Mouse (Mus musculus) gastrocnemius, adult 2 months (tissue): ENCODE results near the gene Barhl1. TPM values are rescaled to one million over a fixed set of nuclear protein-coding genes. Genes with fewer than 3 reads are reported as not detected.

Experiments used
- DNase-seq: peaks from one replicate; pipeline ENCODE4 v3.0.0; 2022
- H3K27ac ChIP-seq: fragments of 200-600 bp; 2 replicates; pipeline ENCODE4 v1.8.1; 2022; ENCODE audit warnings: mild to moderate bottlenecking
- H3K4me3 ChIP-seq: fragments of 200-600 bp; 2 replicates; pipeline ENCODE4 v1.8.1; 2022; ENCODE audit warnings: mild to moderate bottlenecking, moderate library complexity
- CTCF ChIP-seq: fragments of 200-600 bp; IDR thresholded peaks from 2 replicates; pipeline ENCODE4 v1.8.1; 2022; ENCODE audit warnings: antibody characterized with exemption, mild to moderate bottlenecking, moderate library complexity
- intact Hi-C: fragments of 180-260 bp; cut with DNase I; formaldehyde crosslinking; loops from one replicate; pipeline ENCODE4 v1.15.1; 2025
- total RNA-seq, 2 experiments: library from RNA; stranded (reverse); gene quantifications; 2 replicates each; pipeline ENCODE4 v1.2.3; 2021

Barhl1 gene
- total RNA-seq, 2 experiments from 2014 or later = not detected

DNA sequence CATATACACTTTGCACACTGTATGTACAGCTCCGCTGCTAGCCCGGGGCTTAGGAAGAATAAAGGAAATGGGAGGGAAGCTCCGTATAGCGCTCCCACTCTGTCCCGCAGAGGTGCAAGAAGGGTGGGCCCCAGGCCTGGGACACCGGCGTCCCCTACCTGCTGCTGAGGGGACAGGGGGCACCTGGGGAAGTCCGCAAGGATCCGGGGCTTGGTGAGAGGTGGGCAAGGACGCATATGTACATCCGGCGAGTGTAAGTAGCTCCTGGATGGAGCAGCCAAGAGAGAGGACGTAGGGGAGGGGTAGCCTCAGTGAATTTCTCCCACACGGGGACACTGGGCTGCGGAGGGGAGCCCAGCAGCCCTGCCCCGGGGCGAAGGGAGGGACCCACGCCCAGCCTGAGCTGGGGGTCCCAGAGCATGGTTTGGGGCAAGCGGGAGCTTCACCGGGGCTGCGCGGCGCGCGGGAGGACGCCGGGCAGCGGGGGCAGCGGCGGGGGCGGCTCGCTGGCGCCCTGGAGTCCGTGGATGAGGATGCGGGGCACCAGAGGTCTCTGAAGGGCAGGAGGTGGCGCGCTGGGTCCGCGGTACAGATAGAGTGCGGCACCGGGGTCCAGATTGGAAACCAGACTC is 7.2 kb downstream of the Barhl1 start:
- no peak overlapping the region for H3K27ac ChIP-seq
- no peak for DNase-seq
- peak overlapping the region; percentile 68 for H3K4me3 ChIP-seq
- intact Hi-C loops = no loop called here
- no peak for TF ChIP-seq CTCF

DNA sequence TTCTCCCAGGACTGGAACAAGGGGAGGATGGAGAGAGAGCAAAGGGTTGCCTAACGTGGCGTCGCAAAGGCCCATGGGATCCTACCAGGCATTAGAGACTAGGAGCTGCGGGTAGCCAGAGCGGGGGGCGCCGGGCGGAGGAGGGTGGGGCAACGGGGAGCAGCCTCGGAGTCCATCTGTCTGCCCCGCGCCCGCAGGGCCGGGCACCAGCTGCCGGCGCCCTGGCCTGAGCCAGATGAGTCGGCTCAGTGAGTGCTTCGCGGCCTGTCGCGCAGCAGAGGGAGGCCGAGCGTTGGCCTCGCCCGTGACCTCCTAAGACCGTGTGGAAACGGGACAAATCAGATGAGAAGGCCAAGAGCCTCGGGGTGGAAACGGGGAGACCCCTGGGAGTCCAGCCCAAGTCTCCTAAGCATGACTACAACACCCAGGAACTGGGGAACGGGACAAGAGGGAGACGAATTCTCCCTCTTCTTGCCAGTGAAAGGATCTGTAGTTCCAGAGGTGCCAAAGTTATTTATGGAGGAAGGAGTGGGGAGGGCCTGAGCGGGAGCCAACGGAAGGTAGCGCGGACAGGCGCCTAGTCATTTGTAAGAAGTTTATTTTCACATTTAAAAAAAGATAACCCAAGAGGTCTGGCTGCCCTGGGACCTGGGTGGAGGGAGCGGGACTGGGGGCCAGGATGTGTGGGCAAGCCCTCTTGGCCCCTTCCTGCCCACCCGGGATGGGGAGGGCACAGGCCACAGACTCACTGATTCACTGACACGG is 7.9 kb downstream of the Barhl1 start:
- TF ChIP-seq CTCF = no peak
- Histone ChIP-seq H3K4me3 (peak overlapping the region; percentile 68), H3K27ac (peak overlapping the region; percentile 61)
- DNase-seq = peak; percentile 59
- intact Hi-C loops = no loop called here

DNA sequence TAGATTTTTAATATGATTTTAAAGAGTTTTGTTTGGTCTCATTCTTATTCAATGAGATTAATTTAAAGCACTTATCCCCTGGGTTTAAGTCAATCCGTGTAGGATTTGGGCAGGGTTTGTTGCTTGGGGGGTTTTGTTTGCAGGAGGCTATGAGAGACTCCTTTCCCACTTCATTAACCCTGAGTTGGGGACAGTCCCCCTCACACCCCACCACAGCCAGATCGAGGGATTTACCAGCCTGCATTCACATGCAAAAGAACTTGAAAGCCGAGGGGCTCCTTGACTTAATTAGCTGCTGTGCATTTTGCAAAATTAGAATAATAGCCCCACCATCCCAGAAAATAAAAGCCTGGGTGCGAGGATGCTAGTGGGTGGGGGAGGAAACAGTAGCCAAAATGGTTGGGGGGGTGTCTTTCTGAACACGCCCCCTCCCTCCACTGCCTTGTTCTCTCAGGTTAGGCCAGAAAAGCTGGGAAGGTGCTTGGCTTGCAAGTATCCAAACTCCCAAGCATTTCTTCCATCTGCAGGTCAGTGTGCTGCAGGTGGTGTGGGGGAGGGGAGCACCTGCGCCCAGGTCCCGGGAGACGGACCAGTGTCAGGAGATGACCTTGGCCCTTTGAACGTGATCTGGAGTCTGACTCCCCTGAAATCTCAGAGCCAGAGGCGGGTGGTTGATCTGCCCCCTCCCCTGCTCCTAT is 8.6 kb downstream of the Barhl1 start:
- no peak for DNase-seq
- Histone ChIP-seq H3K4me3 (peak overlapping the region; percentile 68), H3K27ac (peak overlapping the region; percentile 61; the same call in 1 of the 2 replicates)
- intact Hi-C loops = no loop called here
- no peak for TF ChIP-seq CTCF

DNA sequence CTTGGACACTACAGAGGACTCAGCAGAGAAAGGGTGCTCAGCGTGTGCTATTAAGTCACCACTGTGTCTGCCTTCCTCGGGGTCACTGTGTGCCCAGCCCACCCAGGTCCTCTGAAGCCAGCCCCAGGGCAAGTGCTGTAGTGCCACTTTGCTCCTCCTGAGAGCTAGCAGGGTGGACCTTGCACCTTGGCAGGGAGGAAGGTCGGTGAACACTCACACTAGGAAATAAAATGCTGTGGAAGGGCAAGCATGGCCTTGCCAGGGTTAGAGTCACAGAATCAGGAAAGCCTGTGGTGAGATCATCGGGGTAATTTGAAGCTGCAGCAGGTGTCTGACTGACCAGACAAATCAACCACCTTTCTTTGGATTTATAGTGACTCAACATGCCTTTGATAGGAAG is 10.9 kb downstream of the Barhl1 start:
- no peak for DNase-seq
- no peak overlapping the region for H3K4me3 ChIP-seq
- H3K27ac ChIP-seq = no peak overlapping the region
- intact Hi-C loops = no loop called here
- TF ChIP-seq CTCF = no peak

DNA sequence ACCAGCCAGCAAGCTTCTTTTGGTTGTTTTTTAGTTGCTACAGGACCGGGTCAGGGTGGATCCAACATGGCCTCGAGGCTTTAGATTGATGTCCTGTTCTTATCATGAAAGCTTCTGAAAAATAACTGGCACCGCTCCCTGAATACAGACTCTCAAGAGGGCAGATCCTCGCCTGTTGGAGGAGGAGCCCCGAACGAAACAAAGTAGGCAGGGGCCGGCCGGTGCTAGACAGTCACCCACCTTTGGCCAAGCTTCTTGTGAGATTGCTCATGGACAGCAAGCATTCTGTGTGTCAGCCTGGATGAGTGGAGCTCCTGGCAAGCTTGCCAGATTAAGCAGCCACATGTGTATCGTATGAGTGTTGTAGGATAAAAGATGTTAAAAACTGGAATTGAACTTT is 11.7 kb downstream of the Barhl1 start:
- no peak for DNase-seq
- no peak for TF ChIP-seq CTCF
- Histone ChIP-seq H3K27ac (no peak overlapping the region), H3K4me3 (no peak overlapping the region)
- intact Hi-C loops = no loop called here

DNA sequence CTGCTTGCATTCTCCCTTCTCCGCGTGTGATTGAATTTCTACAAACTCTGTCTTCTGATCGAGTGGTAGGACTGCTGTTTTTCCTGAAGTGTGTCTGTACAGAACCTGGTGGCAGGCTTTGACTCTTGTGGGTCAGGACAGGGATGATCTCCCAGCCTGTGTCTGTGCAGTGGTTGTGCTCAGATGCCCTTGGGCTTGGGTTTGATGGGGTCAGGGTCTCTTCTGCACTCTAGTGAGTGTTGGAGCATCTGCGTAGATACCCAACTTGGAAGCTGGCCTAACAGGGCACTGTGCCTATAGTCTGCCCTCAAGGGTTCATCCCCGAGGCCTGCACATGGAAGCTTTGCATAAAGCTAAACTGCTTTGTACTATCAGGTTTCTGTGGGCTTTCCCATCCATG is 12.6 kb downstream of the Barhl1 start:
- Histone ChIP-seq H3K27ac (no peak overlapping the region), H3K4me3 (no peak overlapping the region)
- intact Hi-C loops = no loop called here
- no peak for DNase-seq
- TF ChIP-seq CTCF = no peak

DNA sequence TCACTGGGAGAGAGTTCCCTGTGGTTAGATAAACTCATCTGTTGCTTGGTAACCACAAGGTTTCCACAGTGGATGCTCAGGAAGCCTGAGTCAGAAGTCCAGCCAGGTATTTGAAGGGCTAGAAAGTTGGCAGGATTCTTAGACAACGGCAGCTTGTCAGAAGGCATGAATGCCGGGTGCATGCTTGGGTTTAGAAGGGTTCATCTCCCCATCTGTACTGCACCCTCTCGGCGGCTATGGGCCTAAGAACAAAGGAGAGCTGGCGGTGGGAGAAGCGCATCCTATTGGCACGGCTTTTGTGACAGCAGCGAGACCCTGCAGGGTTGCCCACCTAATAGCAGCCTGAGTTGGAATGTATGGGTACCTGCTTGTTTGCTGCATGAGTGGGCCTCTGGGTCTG is 14.2 kb downstream of the Barhl1 start:
- no peak for TF ChIP-seq CTCF
- intact Hi-C loops = no loop called here
- Histone ChIP-seq H3K4me3 (no peak overlapping the region), H3K27ac (no peak overlapping the region)
- DNase-seq = no peak

DNA sequence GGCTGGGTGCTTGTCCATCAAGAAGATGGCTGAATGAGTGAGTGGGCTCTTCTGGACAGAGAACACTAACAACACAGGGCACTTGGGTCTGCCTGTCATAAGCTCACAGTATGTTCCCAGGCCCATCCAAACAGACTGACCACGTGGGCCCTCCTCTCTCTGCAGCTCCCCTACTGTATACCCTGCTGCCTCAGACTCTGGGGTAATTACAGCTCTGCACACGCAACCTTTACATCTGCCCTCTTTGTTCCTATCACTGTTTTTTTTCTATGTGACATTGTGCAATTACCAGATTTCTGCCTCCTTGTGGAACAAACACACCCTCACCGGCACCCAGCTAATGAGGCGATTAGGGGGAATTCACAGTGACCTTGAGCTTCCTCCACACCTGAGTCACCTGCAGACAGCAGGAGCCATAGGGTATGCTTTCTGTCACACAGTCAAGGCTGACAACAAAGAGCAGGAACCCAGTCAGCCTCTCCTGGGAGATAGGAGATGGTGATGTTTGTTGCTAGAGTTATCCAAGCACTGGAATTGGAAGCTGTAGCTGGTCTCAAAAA is 19.0 kb downstream of the Barhl1 start:
- Histone ChIP-seq H3K4me3 (no peak overlapping the region), H3K27ac (no peak overlapping the region)
- intact Hi-C loops = no loop called here
- no peak for TF ChIP-seq CTCF
- DNase-seq = no peak

DNA sequence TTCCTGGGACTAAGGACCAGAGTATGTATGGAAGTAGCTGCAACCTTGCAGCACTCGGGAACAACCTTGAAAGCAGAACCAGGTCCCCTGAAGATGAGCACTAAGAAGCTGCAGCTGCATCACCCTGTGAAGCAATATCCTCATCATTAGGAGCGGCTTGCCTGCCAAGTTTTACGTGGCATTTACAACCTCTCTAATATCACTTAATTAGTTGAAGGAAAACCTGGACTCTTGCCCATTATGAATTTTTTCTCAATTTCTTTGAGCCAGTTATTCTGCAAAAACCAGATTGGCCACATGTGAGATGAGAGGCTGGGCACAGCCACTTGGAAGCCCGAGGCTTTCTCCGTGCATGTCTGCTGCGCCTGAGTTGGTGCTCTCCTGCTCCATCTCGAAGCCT is 20.6 kb downstream of the Barhl1 start:
- no peak for DNase-seq
- Histone ChIP-seq H3K27ac (no peak overlapping the region), H3K4me3 (no peak overlapping the region)
- intact Hi-C loops = no loop called here
- no peak for TF ChIP-seq CTCF

DNA sequence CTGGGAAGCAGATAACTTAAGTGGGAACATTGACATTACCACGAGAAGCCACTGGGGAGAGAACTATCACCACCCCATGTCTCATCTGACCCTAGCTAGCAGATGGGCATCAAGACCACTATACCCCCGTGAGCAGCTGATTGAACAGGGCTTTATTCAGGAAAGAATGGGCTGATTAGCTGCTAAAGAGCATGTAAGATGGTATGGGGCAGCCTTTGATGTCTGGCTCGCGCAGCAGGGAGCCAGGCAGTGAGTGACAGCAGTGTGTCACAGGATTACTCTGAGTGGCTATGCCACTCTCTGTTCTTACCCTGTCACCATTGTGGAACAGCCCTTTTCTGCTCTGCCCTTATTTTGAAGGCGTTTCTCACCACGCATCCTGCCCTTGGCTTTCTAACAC is 22.9 kb downstream of the Barhl1 start:
- TF ChIP-seq CTCF = no peak
- H3K4me3 ChIP-seq = no peak overlapping the region
- intact Hi-C loops = no loop called here
- no peak for DNase-seq
- H3K27ac ChIP-seq = no peak overlapping the region

DNA sequence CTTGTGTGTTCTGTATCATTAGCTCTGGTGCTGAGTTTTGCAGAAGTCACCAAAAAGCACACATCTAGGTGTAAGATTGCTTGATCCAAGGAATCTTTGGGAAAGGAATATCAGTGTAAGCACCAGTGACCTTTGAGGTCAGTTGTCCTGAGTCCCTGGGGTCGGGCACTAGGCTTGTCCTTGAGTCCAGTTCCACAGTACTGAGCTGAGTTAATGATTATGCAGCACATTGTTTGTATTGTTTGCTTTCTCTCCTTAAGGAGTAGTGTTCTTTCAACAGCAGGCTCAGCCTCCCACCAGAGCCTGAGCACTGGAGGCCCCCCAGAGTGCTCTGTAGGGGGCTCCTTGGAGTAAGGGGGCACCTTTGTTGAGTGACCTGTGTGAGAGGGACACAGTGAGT is 23.7 kb downstream of the Barhl1 start:
- DNase-seq = no peak
- Histone ChIP-seq H3K4me3 (no peak overlapping the region), H3K27ac (no peak overlapping the region)
- intact Hi-C loops = no loop called here
- no peak for TF ChIP-seq CTCF

DNA sequence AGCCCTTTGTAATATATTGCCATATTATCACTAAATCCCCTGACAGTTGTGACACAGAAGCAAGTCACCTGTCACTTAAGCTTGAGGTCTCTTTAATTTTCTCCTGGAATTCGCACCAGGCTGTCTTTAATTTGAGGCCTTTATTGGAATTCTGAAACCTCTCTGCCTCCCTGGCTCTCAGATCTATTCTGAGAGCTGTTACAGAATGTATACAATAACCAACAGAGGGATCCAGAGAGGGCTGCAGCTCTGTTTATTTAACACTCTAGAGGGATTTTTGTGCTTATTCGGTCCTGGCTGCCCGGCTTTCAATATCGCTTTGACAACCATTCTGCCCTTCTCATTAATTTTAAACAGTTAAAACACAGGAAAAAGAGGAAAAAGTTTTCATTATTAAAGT is 31.6 kb downstream of the Barhl1 start:
- H3K4me3 ChIP-seq = no peak overlapping the region
- no peak for TF ChIP-seq CTCF
- no peak for DNase-seq
- intact Hi-C loops = no loop called here
- no peak overlapping the region for H3K27ac ChIP-seq
